Mouse (Mus musculus) urinary bladder, adult 2 months (tissue): ENCODE data around the gene Vmn1r233. TPM values are rescaled to one million over a fixed set of nuclear protein-coding genes. Genes with fewer than 3 reads are reported as not detected.

Source experiments
- DNase-seq: peaks from one replicate; pipeline ENCODE4 v3.0.0; 2022; ENCODE audit warnings: low spot score
- polyA plus RNA-seq: library from polyadenylated mRNA; depleted of rRNA; stranded (reverse); fragments of >200 nt; gene quantifications from 2 replicates; pipeline ENCODE4 v1.2.3, GENCODE M21; 2012; rRNA removed

Vmn1r233 gene
- not detected in 2 replicates for polyA plus RNA-seq

GRCm38 (mm10) chr17:20996364-20996763 is at the start of gene Vmn1r233:
TSS of gene Vmn1r233 (minus strand) at chr17:20996464.
- DNase-seq, result no peak

- DNase-seq, result no peak
These were observed 22.3 kb upstream of the Vmn1r233 start for GRCm38 (mm10) chr17:21018410-21019080.

- DNase-seq, result no peak
These were observed 13.5 kb upstream of the Vmn1r233 start for GRCm38 (mm10) chr17:21009726-21010125.

- DNase-seq, result peak; percentile 69
These were observed 12.4 kb upstream of the Vmn1r233 start, which contains the start of gene Zfp160 for GRCm38 (mm10) chr17:21008382-21009331. TSS of gene Zfp160 (plus strand) at chr17:21008903.

- DNase-seq, result no peak
These were observed 2.5 kb downstream of the Vmn1r233 start for GRCm38 (mm10) chr17:20993716-20994115.

GRCm38 (mm10) chr17:20966681-20967080 is 29.6 kb downstream of the Vmn1r233 start:
- DNase-seq, result no peak

- no peak for DNase-seq
These were observed 30.8 kb downstream of the Vmn1r233 start for GRCm38 (mm10) chr17:20965421-20965820.

GRCm38 (mm10) chr17:20960386-20960785 is 35.9 kb downstream of the Vmn1r233 start:
- DNase-seq, result no peak

- no peak for DNase-seq
These were observed 49.6 kb downstream of the Vmn1r233 start for GRCm38 (mm10) chr17:20946636-20947035.

GRCm38 (mm10) chr17:20946026-20946565 is 50.2 kb downstream of the Vmn1r233 start:
- DNase-seq, result no peak

- peak; percentile 98 for DNase-seq
These were observed 51.0 kb downstream of the Vmn1r233 start, which contains the start of gene Ppp2r1a for GRCm38 (mm10) chr17:20944985-20945891. TSS of gene Ppp2r1a (plus strand) at chr17:20945311.

- no peak for DNase-seq
These were observed 52.0 kb downstream of the Vmn1r233 start for GRCm38 (mm10) chr17:20944226-20944625.

Other genes with a start within 250 kb of the Vmn1r233 start
- not detected in 2 replicates for gene Vmn1r228, start 210.3 kb downstream of the Vmn1r233 start, polyA plus RNA-seq
- gene Vmn1r229, start 184.9 kb downstream of the Vmn1r233 start, polyA plus RNA-seq, result not detected in 2 replicates
- gene Vmn1r230, start 156.0 kb downstream of the Vmn1r233 start, polyA plus RNA-seq, result not detected in 2 replicates
- gene Vmn1r231, start 91.4 kb downstream of the Vmn1r233 start, polyA plus RNA-seq, result not detected in 2 replicates
- gene Vmn1r232, start 76.8 kb downstream of the Vmn1r233 start, polyA plus RNA-seq, result not detected in 2 replicates
- 186 and 228 TPM in 2 replicates for gene Ppp2r1a, start 51.2 kb downstream of the Vmn1r233 start, polyA plus RNA-seq
- gene Zfp160, start 12.4 kb upstream of the Vmn1r233 start, polyA plus RNA-seq, result 14.3 and 16.8 TPM in 2 replicates
- not detected in 2 replicates for gene Vmn1r234, start 229.6 kb upstream of the Vmn1r233 start, polyA plus RNA-seq